Mouse (Mus musculus) cerebellum, postnatal 4 days (tissue): ENCODE measurements around the gene Fan1.

Source experiments
- DNase-seq, 2 experiments: peaks; one replicate each; pipeline ENCODE4 v3.0.0; 2022; ENCODE audit warnings: low spot score in 2 of 2, mixed read lengths in 1 of 2

The Fan1 gene

GRCm38 (mm10) chr7:64373830-64374562 lies at the start of gene Fan1:
Fan1 (minus strand) TSS chr7:64374095.
- DNase-seq: peak; percentile 73 to 83

GRCm38 (mm10) chr7:64403989-64404388 lies 30.1 kb upstream of the Fan1 start:
- no peak for DNase-seq

- no peak for DNase-seq
Observed at GRCm38 (mm10) chr7:64402452-64402851, 28.6 kb upstream of the Fan1 start.

- no peak for DNase-seq
Observed at GRCm38 (mm10) chr7:64400725-64401124, 26.8 kb upstream of the Fan1 start.

- DNase-seq: no peak
Observed at GRCm38 (mm10) chr7:64392819-64393151, 18.9 kb upstream of the Fan1 start.

- DNase-seq: peak; percentile 85 to 93
Observed at GRCm38 (mm10) chr7:64392122-64392818, 18.4 kb upstream of the Fan1 start, which contains the start of the genes Mphosph10 and Mcee. Mphosph10 (minus strand) TSS chr7:64392268. Mcee (plus strand) TSS chr7:64392607.

GRCm38 (mm10) chr7:64391479-64391878 lies 17.6 kb upstream of the Fan1 start:
- no peak for DNase-seq

GRCm38 (mm10) chr7:64373147-64373829 lies 607 bp downstream of the Fan1 start:
- DNase-seq: no peak

GRCm38 (mm10) chr7:64371940-64372878 lies 1.7 kb downstream of the Fan1 start:
- no peak for DNase-seq

GRCm38 (mm10) chr7:64369841-64370240 lies 4.1 kb downstream of the Fan1 start:
- DNase-seq: no peak

- DNase-seq: no peak
Observed at GRCm38 (mm10) chr7:64365863-64366262, 8.0 kb downstream of the Fan1 start.

GRCm38 (mm10) chr7:64360586-64360945 lies 13.3 kb downstream of the Fan1 start:
- no peak for DNase-seq

- no peak for DNase-seq
Observed at GRCm38 (mm10) chr7:64359943-64360585, 13.8 kb downstream of the Fan1 start.

GRCm38 (mm10) chr7:64358666-64359065 lies 15.2 kb downstream of the Fan1 start:
- no peak for DNase-seq

GRCm38 (mm10) chr7:64357405-64357804 lies 16.5 kb downstream of the Fan1 start:
- peak in 1 of 2 experiments; percentile 58 for DNase-seq

GRCm38 (mm10) chr7:64356661-64357060 lies 17.2 kb downstream of the Fan1 start:
- DNase-seq: no peak

GRCm38 (mm10) chr7:64354206-64354605 lies 19.7 kb downstream of the Fan1 start:
- DNase-seq: no peak

GRCm38 (mm10) chr7:64351087-64351486 lies 22.8 kb downstream of the Fan1 start:
- peak in 1 of 2 experiments; percentile 46 for DNase-seq

GRCm38 (mm10) chr7:64349147-64349861 lies 24.6 kb downstream of the Fan1 start:
- DNase-seq: peak in 1 of 2 experiments; percentile 36

GRCm38 (mm10) chr7:64347813-64348212 lies 26.1 kb downstream of the Fan1 start:
- no peak for DNase-seq
